Mouse (Mus musculus): ENCODE results near the gene Tcte3. TPM values are rescaled to one million over a fixed set of nuclear protein-coding genes. Genes with fewer than 3 reads are reported as not detected.
A peak's percentile ranks its signal among the peaks of the same experiment; 100 is the strongest.
"Not testable (repeated sequence)": the region's sequence is repeated elsewhere in the genome, so short reads cannot be mapped to it uniquely, and the experiment has no call there.

The Tcte3 gene
- polyA plus RNA-seq, 1 experiment from 2014 or later: 0.42 TPM

DNA sequence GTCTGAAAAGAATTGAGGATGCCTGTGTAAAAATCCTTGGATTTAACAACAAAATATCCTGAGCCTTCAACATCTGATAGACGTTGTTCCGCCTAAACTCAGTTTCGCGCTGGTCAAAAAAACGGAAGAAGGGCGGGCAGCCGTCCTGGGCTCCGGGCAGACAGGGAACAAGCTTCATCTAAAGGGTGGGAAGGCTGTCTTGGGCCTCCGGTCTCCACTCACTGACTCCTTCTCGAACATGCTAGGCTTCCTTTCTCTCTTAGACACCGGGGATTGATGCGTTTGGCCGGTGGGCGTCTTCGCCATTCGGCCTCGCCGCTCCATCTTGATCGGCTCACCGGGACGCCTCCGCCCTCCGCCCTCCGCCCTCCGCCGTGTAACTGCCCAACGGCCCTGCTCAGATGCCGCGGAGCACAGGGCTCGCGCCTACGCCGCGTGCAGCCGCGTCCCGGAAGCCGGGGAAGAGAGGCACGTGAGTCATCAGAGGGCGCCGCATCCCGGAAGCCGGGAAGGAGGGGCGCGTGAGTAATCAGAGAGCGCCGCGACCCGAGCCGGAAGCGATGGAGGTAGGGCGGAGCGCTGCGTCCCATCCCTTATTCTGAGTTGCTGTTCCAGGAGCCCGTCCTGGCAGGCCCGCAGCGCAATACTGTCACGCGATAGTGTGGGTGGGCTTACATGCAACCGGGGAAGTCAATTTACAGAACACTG is 31.4 kb downstream of the Tcte3 start, which contains the start of gene Gm3435:
TSS of gene Gm3435 (plus strand) at position 471 of the 708 bp plus-strand sequence.
- not testable (repeated sequence) for H3K9ac ChIP-seq (replicated peaks; ENCODE audit: low read length); H3K27me3 ChIP-seq (ENCODE audit: insufficient read depth, low read length); H3K27ac ChIP-seq (ENCODE audit: low read length); H3K4me2 ChIP-seq (replicated peaks; ENCODE audit: low read depth, low read length); H3K4me3 ChIP-seq (ENCODE audit: low read length); H3K36me3 ChIP-seq (ENCODE audit: insufficient read depth, low read length); H3K4me1 ChIP-seq (ENCODE audit: insufficient read depth, low read length); H3K9me3 ChIP-seq (ENCODE audit: low read length)
- peak; percentile 98 for ATAC-seq (ENCODE audit: low FRiP score, low TSS enrichment)
- WGBS: no CpG with 5 or more reads among the region's 60 CpGs

- not testable (repeated sequence) for H3K36me3 ChIP-seq (ENCODE audit: insufficient read depth, low read length); H3K27ac ChIP-seq (ENCODE audit: low read length); H3K4me1 ChIP-seq (ENCODE audit: insufficient read depth, low read length); H3K9me3 ChIP-seq (ENCODE audit: low read length); H3K9ac ChIP-seq (replicated peaks; ENCODE audit: low read length); ATAC-seq (ENCODE audit: low FRiP score, low TSS enrichment); H3K4me3 ChIP-seq (ENCODE audit: low read length); H3K4me2 ChIP-seq (replicated peaks; ENCODE audit: low read depth, low read length); H3K27me3 ChIP-seq (ENCODE audit: insufficient read depth, low read length)
- WGBS: no CpG with 5 or more reads among the region's 3 CpGs
These were observed 32.2 kb downstream of the Tcte3 start for GRCm38 (mm10) chr17:15009088-15009487.

- H3K27ac ChIP-seq (ENCODE audit: low read length); H3K36me3 ChIP-seq (ENCODE audit: insufficient read depth, low read length); H3K4me2 ChIP-seq (replicated peaks; ENCODE audit: low read depth, low read length); H3K4me3 ChIP-seq (ENCODE audit: low read length); H3K4me1 ChIP-seq (ENCODE audit: insufficient read depth, low read length); H3K9ac ChIP-seq (replicated peaks; ENCODE audit: low read length); ATAC-seq (ENCODE audit: low FRiP score, low TSS enrichment); H3K9me3 ChIP-seq (ENCODE audit: low read length); H3K27me3 ChIP-seq (ENCODE audit: insufficient read depth, low read length): not testable (repeated sequence)
- no CpG with 5 or more reads among the region's 4 CpGs for WGBS
These were observed 41.2 kb downstream of the Tcte3 start for GRCm38 (mm10) chr17:15000047-15000446.

DNA sequence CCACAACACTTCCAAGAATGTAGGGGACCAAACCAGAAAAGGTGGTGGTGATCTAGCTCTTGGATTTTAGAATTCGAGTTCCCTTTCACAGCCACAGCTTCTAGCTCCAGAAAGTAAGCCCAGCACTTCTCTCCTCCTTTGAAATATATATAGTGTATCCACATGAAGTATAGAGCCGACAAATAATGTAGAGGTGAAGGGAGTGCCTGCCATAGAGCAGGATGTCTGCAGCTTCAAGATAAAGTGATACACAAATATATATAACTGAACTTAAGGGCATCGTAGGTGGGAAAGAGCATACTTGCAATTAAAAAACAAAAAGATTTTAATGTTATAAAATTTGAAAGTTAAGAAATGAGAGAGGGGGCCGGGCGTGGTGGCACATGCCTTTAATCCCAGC is 47.1 kb downstream of the Tcte3 start:
- WGBS: no CpG with 5 or more reads among the region's 5 CpGs

DNA sequence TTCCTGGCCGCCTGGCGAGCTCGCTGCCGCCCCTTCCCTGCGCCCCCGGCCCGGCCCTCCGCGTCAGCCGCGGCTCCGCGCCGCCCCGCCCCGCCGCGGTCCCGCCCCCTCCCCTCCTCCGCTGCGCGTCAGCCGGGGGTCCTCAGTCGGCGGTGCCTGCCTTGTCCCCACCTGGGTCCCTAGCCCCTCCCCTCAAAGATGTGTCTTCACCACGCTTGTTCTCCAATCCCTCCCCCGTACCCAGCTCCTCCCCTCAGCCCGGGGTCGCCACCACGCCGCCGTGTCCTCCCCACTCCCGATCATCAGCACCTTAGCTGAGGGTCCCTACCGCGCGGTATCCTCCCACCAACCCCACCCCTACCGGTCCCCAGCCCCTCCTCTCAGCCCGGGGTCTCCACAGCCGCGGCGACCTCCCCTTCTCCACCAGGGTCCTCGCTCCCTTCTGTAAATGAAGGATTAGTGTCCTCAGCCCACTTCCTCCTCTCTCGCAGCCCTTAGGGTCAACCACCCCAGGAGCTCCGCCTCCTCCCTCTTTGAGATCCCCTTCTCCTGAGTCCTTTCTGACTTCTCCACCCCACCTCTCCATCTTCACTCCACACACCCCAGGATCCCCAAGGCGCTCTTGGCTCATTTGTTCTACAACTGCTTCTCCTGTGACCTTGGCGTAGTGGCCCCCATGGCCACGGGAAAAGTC is 48.0 kb downstream of the Tcte3 start:
- H3K27me3 ChIP-seq (ENCODE audit: insufficient read depth, low read length); H3K36me3 ChIP-seq (ENCODE audit: insufficient read depth, low read length); H3K9ac ChIP-seq (replicated peaks; ENCODE audit: low read length); H3K4me3 ChIP-seq (ENCODE audit: low read length); H3K9me3 ChIP-seq (ENCODE audit: low read length); H3K4me1 ChIP-seq (ENCODE audit: insufficient read depth, low read length); H3K27ac ChIP-seq (ENCODE audit: low read length); H3K4me2 ChIP-seq (replicated peaks; ENCODE audit: low read depth, low read length): not testable (repeated sequence)
- WGBS: no CpG with 5 or more reads among the region's 47 CpGs
- ATAC-seq (ENCODE audit: low FRiP score, low TSS enrichment): peak; percentile 89

More for the DNA sequence above, 47.1 kb downstream of the Tcte3 start:
- not testable (repeated sequence) for H3K9me3 ChIP-seq (ENCODE audit: low read length); H3K9ac ChIP-seq (replicated peaks; ENCODE audit: low read length); H3K27me3 ChIP-seq (ENCODE audit: insufficient read depth, low read length); H3K27ac ChIP-seq (ENCODE audit: low read length); H3K4me3 ChIP-seq (ENCODE audit: low read length); ATAC-seq (ENCODE audit: low FRiP score, low TSS enrichment); H3K4me2 ChIP-seq (replicated peaks; ENCODE audit: low read depth, low read length); H3K36me3 ChIP-seq (ENCODE audit: insufficient read depth, low read length); H3K4me1 ChIP-seq (ENCODE audit: insufficient read depth, low read length)

DNA sequence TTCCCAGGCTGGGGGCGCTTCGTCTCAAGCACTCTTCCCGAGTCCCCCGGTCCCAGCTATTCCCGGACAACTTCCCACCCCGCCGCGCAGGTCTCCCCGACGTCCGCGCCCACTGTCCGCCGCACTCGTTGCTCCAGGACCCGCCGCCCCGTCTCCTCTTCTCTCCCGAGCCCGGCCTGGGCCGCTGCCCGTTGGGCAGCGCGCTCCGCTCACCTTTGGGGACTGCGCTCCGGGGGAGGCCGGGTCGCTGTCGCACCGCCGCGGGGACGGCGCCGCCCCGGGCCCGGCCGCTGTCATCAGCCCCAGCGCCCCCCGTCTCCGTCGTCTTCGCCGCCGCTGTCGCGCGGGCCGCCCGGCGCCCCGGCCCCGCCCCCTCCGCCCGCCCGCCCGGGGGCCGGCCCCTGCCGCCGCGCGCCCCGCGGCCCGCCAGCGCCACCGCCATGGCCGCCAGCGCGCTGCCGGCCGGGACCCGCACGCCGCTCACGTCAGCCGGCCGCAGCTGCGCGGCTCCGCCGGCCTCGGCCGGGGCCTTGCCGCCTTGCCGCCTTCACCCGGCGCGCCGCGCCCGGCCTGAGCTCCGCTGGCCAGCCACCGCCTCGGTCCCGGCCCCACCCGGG is 48.7 kb downstream of the Tcte3 start:
- not testable (repeated sequence) for H3K9me3 ChIP-seq (ENCODE audit: low read length); H3K4me2 ChIP-seq (replicated peaks; ENCODE audit: low read depth, low read length); H3K4me1 ChIP-seq (ENCODE audit: insufficient read depth, low read length); H3K27ac ChIP-seq (ENCODE audit: low read length); H3K36me3 ChIP-seq (ENCODE audit: insufficient read depth, low read length); H3K27me3 ChIP-seq (ENCODE audit: insufficient read depth, low read length); H3K4me3 ChIP-seq (ENCODE audit: low read length); H3K9ac ChIP-seq (replicated peaks; ENCODE audit: low read length)
- peak; percentile 80 for ATAC-seq (ENCODE audit: low FRiP score, low TSS enrichment)
- no CpG with 5 or more reads among the region's 98 CpGs for WGBS

DNA sequence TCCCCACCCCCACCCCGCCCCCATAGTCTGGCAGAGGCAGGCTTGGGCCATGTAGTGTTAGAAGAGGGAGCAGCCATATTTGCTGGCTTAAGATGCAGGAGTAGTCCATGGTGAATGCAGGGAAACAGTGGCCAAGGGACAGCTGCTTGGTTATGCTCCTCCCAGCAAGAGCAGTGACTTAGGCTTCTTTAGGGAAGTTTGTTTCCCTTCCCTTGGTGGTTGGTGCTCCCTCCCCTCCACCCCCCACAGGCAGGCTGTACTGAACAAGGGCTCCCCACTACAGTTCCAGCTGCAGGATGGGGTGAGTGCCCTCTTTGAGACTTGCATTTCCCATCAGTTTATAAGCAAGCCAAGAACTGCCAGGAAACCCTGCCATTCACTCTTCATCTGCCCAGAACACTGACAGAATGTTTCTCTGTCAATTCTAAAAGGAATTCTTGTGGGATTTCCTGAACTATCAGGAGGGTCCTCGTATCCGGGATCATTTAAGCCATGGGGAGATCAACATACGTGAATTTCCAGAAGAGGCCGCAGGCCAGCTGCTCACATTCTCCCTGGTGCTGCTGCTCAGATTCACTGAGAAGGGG is 51.1 kb downstream of the Tcte3 start:
- H3K4me3 ChIP-seq (ENCODE audit: low read length); H3K9ac ChIP-seq (replicated peaks; ENCODE audit: low read length); H3K9me3 ChIP-seq (ENCODE audit: low read length); H3K4me1 ChIP-seq (ENCODE audit: insufficient read depth, low read length); H3K27ac ChIP-seq (ENCODE audit: low read length); H3K36me3 ChIP-seq (ENCODE audit: insufficient read depth, low read length); H3K4me2 ChIP-seq (replicated peaks; ENCODE audit: low read depth, low read length); H3K27me3 ChIP-seq (ENCODE audit: insufficient read depth, low read length); ATAC-seq (ENCODE audit: low FRiP score, low TSS enrichment): not testable (repeated sequence)
- WGBS: 94% methylated on average over 4 of the region's 5 CpGs

GRCm38 (mm10) chr17:14978362-14979038 is 62.8 kb downstream of the Tcte3 start, which contains the start of the genes 9030025P20Rik and Gm3417:
9030025P20Rik (plus strand) TSS chr17:14978468.
Gm3417 (minus strand) TSS chr17:14978790.
- H3K27ac ChIP-seq (ENCODE audit: low read length); H3K4me1 ChIP-seq (ENCODE audit: insufficient read depth, low read length); H3K4me3 ChIP-seq (ENCODE audit: low read length); H3K27me3 ChIP-seq (ENCODE audit: insufficient read depth, low read length); H3K9me3 ChIP-seq (ENCODE audit: low read length); H3K36me3 ChIP-seq (ENCODE audit: insufficient read depth, low read length); H3K9ac ChIP-seq (replicated peaks; ENCODE audit: low read length): not testable (repeated sequence)
- no CpG with 5 or more reads among the region's 60 CpGs for WGBS
- H3K4me2 ChIP-seq (replicated peaks; ENCODE audit: low read depth, low read length): 0 out of 2 replicates have a peak within 1 kb of the TSS, but pooled peaks have one; percentile 27
- peak; percentile 98 for ATAC-seq (ENCODE audit: low FRiP score, low TSS enrichment)

DNA sequence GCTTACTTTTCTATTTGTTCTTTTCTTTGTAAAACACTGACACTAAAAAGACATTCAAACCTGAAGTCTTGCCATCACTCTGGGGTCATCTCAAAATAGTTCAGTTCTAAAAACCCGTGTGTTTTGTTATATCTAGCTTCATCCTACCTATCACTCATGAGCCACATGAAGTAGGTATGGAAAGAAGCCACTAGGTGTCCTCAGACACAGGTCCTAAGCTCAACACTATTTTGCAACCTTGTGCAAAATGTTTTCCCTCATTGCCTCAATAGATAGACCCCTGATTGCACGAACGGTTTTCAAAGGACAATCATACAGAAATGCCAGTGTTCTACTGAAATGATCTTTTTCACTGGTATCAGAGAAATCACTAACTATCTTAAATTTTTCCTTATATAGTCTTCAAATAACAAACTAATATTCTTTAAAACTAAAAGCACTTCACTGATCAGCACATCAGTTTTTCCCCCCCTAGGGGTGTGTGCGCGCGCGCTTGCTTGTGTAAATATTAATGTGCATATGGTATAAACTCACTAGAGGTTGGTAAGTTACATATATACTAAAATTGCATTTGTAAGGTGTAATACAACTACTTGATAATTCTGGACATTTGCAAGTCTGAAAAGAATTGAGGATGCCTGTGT is 63.4 kb downstream of the Tcte3 start:
- not testable (repeated sequence) for ATAC-seq (ENCODE audit: low FRiP score, low TSS enrichment)

More for the DNA sequence above, 63.4 kb downstream of the Tcte3 start:
- H3K4me3 ChIP-seq (ENCODE audit: low read length); H3K27me3 ChIP-seq (ENCODE audit: insufficient read depth, low read length); H3K4me1 ChIP-seq (ENCODE audit: insufficient read depth, low read length); H3K9ac ChIP-seq (replicated peaks; ENCODE audit: low read length); H3K27ac ChIP-seq (ENCODE audit: low read length); H3K9me3 ChIP-seq (ENCODE audit: low read length); H3K36me3 ChIP-seq (ENCODE audit: insufficient read depth, low read length): not testable (repeated sequence)
- WGBS: 2% methylated on average over 4 of the region's 7 CpGs
- H3K4me2 ChIP-seq (replicated peaks; ENCODE audit: low read depth, low read length): 0 out of 2 replicates have a peak overlapping the region, but pooled peaks have one; percentile 27
